Mouse (Mus musculus) adrenal gland, adult 8-10 months (tissue): ENCODE data around the gene Wipf3. TPM values are rescaled to one million over a fixed set of nuclear protein-coding genes. Genes with fewer than 3 reads are reported as not detected.
A peak's percentile ranks its signal among the peaks of the same experiment; 100 is the strongest.

Experiments
- DNase-seq: peaks from one replicate; pipeline ENCODE4 v3.0.0; 2022
- total RNA-seq, 4 experiments: library from RNA; stranded (reverse); gene quantifications; 2 replicates each; pipeline ENCODE4 v1.2.4; 2022

The Wipf3 gene
- total RNA-seq, 4 experiments from 2014 or later, result 1.3 to 3.3 (median 2.7) TPM

GRCm38 (mm10) chr6:54537053-54537452 is 107.7 kb downstream of the Wipf3 start:
- no peak for DNase-seq

GRCm38 (mm10) chr6:54538773-54539173 is 109.4 kb downstream of the Wipf3 start:
- no peak for DNase-seq

GRCm38 (mm10) chr6:54539396-54539795 is 110.0 kb downstream of the Wipf3 start:
- DNase-seq, result no peak

- DNase-seq, result peak; percentile 86
Observed at GRCm38 (mm10) chr6:54540252-54540887, 111.0 kb downstream of the Wipf3 start.

GRCm38 (mm10) chr6:54542836-54543235 is 113.4 kb downstream of the Wipf3 start:
- no peak for DNase-seq

- DNase-seq, result no peak
Observed at GRCm38 (mm10) chr6:54543646-54544045, 114.2 kb downstream of the Wipf3 start.

GRCm38 (mm10) chr6:54548314-54549019 is 119.1 kb downstream of the Wipf3 start:
- no peak for DNase-seq

GRCm38 (mm10) chr6:54549311-54549710 is 119.9 kb downstream of the Wipf3 start:
- no peak for DNase-seq

- DNase-seq, result no peak
Observed at GRCm38 (mm10) chr6:54550801-54551323, 121.5 kb downstream of the Wipf3 start.

- no peak for DNase-seq
Observed at GRCm38 (mm10) chr6:54552721-54553413, 123.5 kb downstream of the Wipf3 start.

Other genes with a start within 250 kb of the Wipf3 start
- 10 to 100 TPM in 2 of 4 experiments, 1 to 10 TPM in 2; 2.8 to 16.1 (median 9.2) TPM for gene Prr15, start 103.8 kb upstream of the Wipf3 start, total RNA-seq
- 10 to 100 TPM; 34.1 to 73.9 (median 49.6) TPM for gene Scrn1, start 136.9 kb downstream of the Wipf3 start, total RNA-seq
- gene Plekha8, start 165.5 kb downstream of the Wipf3 start, total RNA-seq, result 10 to 100 TPM; 19.1 to 25.4 (median 20.4) TPM
- 10 to 100 TPM; 27.0 to 38.9 (median 31.5) TPM for gene Fkbp14, start 167.7 kb downstream of the Wipf3 start, total RNA-seq